In genomic region chr6:31198340-31198739, GRCm38 (mm10) we compare ENCODE assay signal across 23 mouse cellular contexts.
A peak's percentile ranks its signal among the peaks of the same experiment; 100 is the strongest.
DNase-seq lines count a peak whose midpoint lies in the region; ATAC-seq and TF ChIP-seq lines count a peak whose summit lies in the region.
"Had no signal": no experiment of that assay in that cellular context is flagged by ENCODE, and none has a peak within 500 bp of the region (broad histone marks: within the 10 kb centered on the region; RNA-seq: fewer than 3 reads in every experiment).

No protein-coding gene starts in this region.

- ATAC-seq in frontal cortex, adult (ENCODE audit: low TSS enrichment): peak; percentile 53
- ATAC-seq: forebrain, embryonic 14.5 days; forebrain, postnatal 0 days; hindbrain, embryonic 16.5 days; intestine, embryonic 15.5 days; Patski had no signal

- no peak overlapping the region for H3K4me3 ChIP-seq in cortical plate, adult 2 months (ENCODE audit: insufficient read depth, low read length)
- no peak overlapping the region for H3K4me3 ChIP-seq in kidney, adult 2 months (ENCODE audit: insufficient read depth, low read depth, low read length)
- H3K4me3 ChIP-seq: embryonic facial prominence, embryonic 12.5 days; embryonic facial prominence, embryonic 15.5 days; heart, embryonic 12.5 days; heart, embryonic 15.5 days; hindbrain, embryonic 10.5 days; hindbrain, embryonic 13.5 days; intestine, embryonic 15.5 days had no signal

- TF ChIP-seq CTCF in cortical plate, adult 2 months (IDR thresholded peaks at IDR 0.05; ENCODE audit: extremely low read depth, insufficient read depth, low read length): no peak
- TF ChIP-seq CTCF in kidney, adult 2 months (conservative IDR thresholded peaks at IDR 0.05; ENCODE audit: insufficient read depth, insufficient read length, low read depth, low read length): no peak

- H3K4me1 ChIP-seq in cortical plate, adult 2 months (ENCODE audit: control insufficient read depth, insufficient read depth, low read length): peaks cover 20% of the 10 kb centered on the region
- peaks cover 21% of the 10 kb centered on the region for H3K4me1 ChIP-seq in kidney, adult 2 months (ENCODE audit: control insufficient read depth, insufficient read depth, low read length)
- H3K4me1 ChIP-seq: embryonic facial prominence, embryonic 12.5 days; embryonic facial prominence, embryonic 15.5 days; hindbrain, embryonic 13.5 days; intestine, embryonic 15.5 days had no signal

- no peak for TF ChIP-seq POLR2A in cortical plate, adult 2 months (IDR thresholded peaks at IDR 0.05; ENCODE audit: extremely low read depth, insufficient read depth, low read length)
- TF ChIP-seq POLR2A in kidney, adult 2 months (IDR thresholded peaks at IDR 0.05; ENCODE audit: low read depth, low read length): no peak

- 72% methylated on average over 8 of the region's 8 CpGs for WGBS in kidney, adult 2 months

- intact Hi-C loops in left cerebral cortex, postnatal 14 days (cut with DNase I): no loop called here

- H3K27ac ChIP-seq in cortical plate, adult 2 months (ENCODE audit: insufficient read depth, low read length): 0 out of 2 replicates have a peak overlapping the region, but pooled peaks have one; percentile 1
- H3K27ac ChIP-seq in kidney, adult 2 months (ENCODE audit: insufficient read depth, low read depth, low read length): no peak overlapping the region
- H3K27ac ChIP-seq: embryonic facial prominence, embryonic 12.5 days; embryonic facial prominence, embryonic 15.5 days; heart, embryonic 15.5 days; hindbrain, embryonic 10.5 days; hindbrain, embryonic 13.5 days; intestine, embryonic 15.5 days had no signal

- DNase-seq in frontal cortex, postnatal 25 days (ENCODE audit: low spot score in 2 of 2): no peak
- DNase-seq in left cerebral cortex, postnatal 14 days (ENCODE audit: low spot score in 2 of 2): peak; percentile 47 to 72
- DNase-seq in left cerebral cortex, adult 18-20 months (ENCODE audit: low spot score in 2 of 2): no peak
- DNase-seq in kidney, adult 2 months: no peak
- DNase-seq: adrenal gland, postnatal 36 days; forebrain, postnatal 0 days; gastrocnemius, postnatal 25 days; heart, adult 18-20 months; heart, postnatal 10 days; heart, postnatal 36 days had no signal

- peaks cover 2% of the 10 kb centered on the region; the same call in 1 of the 2 replicates for H3K36me3 ChIP-seq in kidney, adult 2 months (ENCODE audit: control insufficient read depth, insufficient read depth, low read length)
- H3K36me3 ChIP-seq: embryonic facial prominence, embryonic 12.5 days; embryonic facial prominence, embryonic 15.5 days; G1E; heart, embryonic 12.5 days; heart, embryonic 15.5 days; hindbrain, embryonic 10.5 days; hindbrain, embryonic 13.5 days; intestine, embryonic 15.5 days had no signal

- no peaks in the 10 kb centered on the region for H3K27me3 ChIP-seq in kidney, adult 2 months (replicated peaks; ENCODE audit: control insufficient read depth, insufficient read depth, low read length)
- H3K27me3 ChIP-seq: embryonic facial prominence, embryonic 12.5 days; embryonic facial prominence, embryonic 15.5 days; heart, embryonic 12.5 days; heart, embryonic 15.5 days; hindbrain, embryonic 13.5 days; intestine, embryonic 15.5 days; Patski had no signal

Comparison
In these comparisons a context has a peak if more than half of its experiments do, and no peak if none do; other contexts are left out.
1. DNase-seq: peak in left cerebral cortex, postnatal 14 days (2 of 2); none in frontal cortex, postnatal 25 days (0 of 2), left cerebral cortex, adult 18-20 months (0 of 2) and kidney, adult 2 months (single experiment).